Mouse (Mus musculus): ENCODE results near the gene Tomm40. TPM values are rescaled to one million over a fixed set of nuclear protein-coding genes. Genes with fewer than 3 reads are reported as not detected.

The Tomm40 gene
- polyA plus RNA-seq, 1 experiment = 112 TPM

- no peak for TF ChIP-seq USF1 (IDR thresholded peaks at IDR 0.05; ENCODE audit: low read depth)
- TF ChIP-seq MYOD1 (IDR thresholded peaks at IDR 0.05; ENCODE audit: control insufficient read depth in 1 of 3, insufficient read length in 2 of 3, low read depth in 2 of 3) = no peak
- no peak for TF ChIP-seq TCF3 (IDR thresholded peaks at IDR 0.05; ENCODE audit: insufficient read length, low read depth)
- TF ChIP-seq MAX (IDR thresholded peaks at IDR 0.05; ENCODE audit: low read depth) = no peak
- TF ChIP-seq POLR2A (IDR thresholded peaks at IDR 0.05; ENCODE audit: insufficient read length, low read depth) = no peak
- TF ChIP-seq MYOG (IDR thresholded peaks at IDR 0.05; ENCODE audit: control insufficient read depth in 1 of 3, insufficient read depth in 1 of 3, insufficient read length in 2 of 3, low read depth in 2 of 3) = no peak
- no peak for TF ChIP-seq POLR2AphosphoS2 (IDR thresholded peaks at IDR 0.05; ENCODE audit: insufficient read length, low read depth)
- no peak for TF ChIP-seq TCF12 (IDR thresholded peaks at IDR 0.05; ENCODE audit: insufficient read depth, poor library complexity, severe bottlenecking)
- TF ChIP-seq SRF (IDR thresholded peaks at IDR 0.05; ENCODE audit: control insufficient read depth, insufficient read length, low read depth) = no peak
- no peak for TF ChIP-seq CEBPB (IDR thresholded peaks at IDR 0.05; ENCODE audit: insufficient read depth, poor library complexity, severe bottlenecking)
- no peak for TF ChIP-seq E2F4 (IDR thresholded peaks at IDR 0.05; ENCODE audit: insufficient read depth)
- no peak for TF ChIP-seq REST (IDR thresholded peaks at IDR 0.05; ENCODE audit: insufficient read depth, insufficient read length)
- Histone ChIP-seq H3K27me3 (ENCODE audit: control insufficient read depth, insufficient read depth, insufficient read length) (peaks cover 16% of the 10 kb centered on the region), H3K36me3 (ENCODE audit: control insufficient read depth, insufficient read depth) (no peaks in the 10 kb centered on the region), H3K4me2 (ENCODE audit: low read depth) (no peak overlapping the region), H3ac (ENCODE audit: control insufficient read depth, insufficient read length) (no peak overlapping the region), H3K79me2 (ENCODE audit: control insufficient read depth, insufficient read depth) (no peaks in the 10 kb centered on the region), H3K4me3 (no peak overlapping the region)
Measured at GRCm38 (mm10) chr7:19673083-19673699, 42.0 kb downstream of the Tomm40 start.

- peak overlapping the region; percentile 12 for H3K4me2 ChIP-seq (ENCODE audit: low read depth)
- H3K36me3 ChIP-seq (ENCODE audit: control insufficient read depth, insufficient read depth) = no peaks in the 10 kb centered on the region
- H3K27me3 ChIP-seq (ENCODE audit: control insufficient read depth, insufficient read depth, insufficient read length) = peaks cover 5% of the 10 kb centered on the region
- TF ChIP-seq POLR2A (IDR thresholded peaks at IDR 0.05; ENCODE audit: insufficient read length, low read depth) (no peak), E2F4 (IDR thresholded peaks at IDR 0.05; ENCODE audit: insufficient read depth) (no peak), POLR2AphosphoS2 (IDR thresholded peaks at IDR 0.05; ENCODE audit: insufficient read length, low read depth) (no peak), MYOD1 (IDR thresholded peaks at IDR 0.05; ENCODE audit: control insufficient read depth in 1 of 3, insufficient read length in 2 of 3, low read depth in 2 of 3) (no peak), CEBPB (IDR thresholded peaks at IDR 0.05; ENCODE audit: insufficient read depth, poor library complexity, severe bottlenecking) (no peak), MAX (IDR thresholded peaks at IDR 0.05; ENCODE audit: low read depth) (no peak), SRF (IDR thresholded peaks at IDR 0.05; ENCODE audit: control insufficient read depth, insufficient read length, low read depth) (no peak), USF1 (IDR thresholded peaks at IDR 0.05; ENCODE audit: low read depth) (no peak), TCF12 (IDR thresholded peaks at IDR 0.05; ENCODE audit: insufficient read depth, poor library complexity, severe bottlenecking) (no peak), MYOG (IDR thresholded peaks at IDR 0.05; ENCODE audit: control insufficient read depth in 1 of 3, insufficient read depth in 1 of 3, insufficient read length in 2 of 3, low read depth in 2 of 3) (no peak), TCF3 (IDR thresholded peaks at IDR 0.05; ENCODE audit: insufficient read length, low read depth) (no peak)
- no peak overlapping the region for H3ac ChIP-seq (ENCODE audit: control insufficient read depth, insufficient read length)
- no peaks in the 10 kb centered on the region for H3K79me2 ChIP-seq (ENCODE audit: control insufficient read depth, insufficient read depth)
- no peak overlapping the region for H3K4me3 ChIP-seq
Measured at GRCm38 (mm10) chr7:19671511-19671910, 43.7 kb downstream of the Tomm40 start.

GRCm38 (mm10) chr7:19668947-19669721 is 46.1 kb downstream of the Tomm40 start:
- no peaks in the 10 kb centered on the region for H3K36me3 ChIP-seq (ENCODE audit: control insufficient read depth, insufficient read depth)
- no peak overlapping the region for H3ac ChIP-seq (ENCODE audit: control insufficient read depth, insufficient read length)
- no peak overlapping the region for H3K4me3 ChIP-seq
- H3K4me2 ChIP-seq (ENCODE audit: low read depth) = peak overlapping the region; percentile 79
- TF ChIP-seq E2F4 (IDR thresholded peaks at IDR 0.05; ENCODE audit: insufficient read depth) (no peak), MAX (IDR thresholded peaks at IDR 0.05; ENCODE audit: low read depth) (no peak), USF1 (IDR thresholded peaks at IDR 0.05; ENCODE audit: low read depth) (no peak), TCF12 (IDR thresholded peaks at IDR 0.05; ENCODE audit: insufficient read depth, poor library complexity, severe bottlenecking) (no peak), REST (IDR thresholded peaks at IDR 0.05; ENCODE audit: insufficient read depth, insufficient read length) (no peak), CEBPB (IDR thresholded peaks at IDR 0.05; ENCODE audit: insufficient read depth, poor library complexity, severe bottlenecking) (no peak), MYOD1 (IDR thresholded peaks at IDR 0.05; ENCODE audit: control insufficient read depth in 1 of 3, insufficient read length in 2 of 3, low read depth in 2 of 3) (no peak), SRF (IDR thresholded peaks at IDR 0.05; ENCODE audit: control insufficient read depth, insufficient read length, low read depth) (no peak), POLR2A (IDR thresholded peaks at IDR 0.05; ENCODE audit: insufficient read length, low read depth) (no peak)
- peaks cover 5% of the 10 kb centered on the region for H3K27me3 ChIP-seq (ENCODE audit: control insufficient read depth, insufficient read depth, insufficient read length)
- H3K79me2 ChIP-seq (ENCODE audit: control insufficient read depth, insufficient read depth) = peaks cover 4% of the 10 kb centered on the region

GRCm38 (mm10) chr7:19667434-19667833 is 47.8 kb downstream of the Tomm40 start:
- TF ChIP-seq E2F4 (IDR thresholded peaks at IDR 0.05; ENCODE audit: insufficient read depth) (no peak), SRF (IDR thresholded peaks at IDR 0.05; ENCODE audit: control insufficient read depth, insufficient read length, low read depth) (no peak), REST (IDR thresholded peaks at IDR 0.05; ENCODE audit: insufficient read depth, insufficient read length) (no peak), POLR2A (IDR thresholded peaks at IDR 0.05; ENCODE audit: insufficient read length, low read depth) (no peak), MYOG (IDR thresholded peaks at IDR 0.05; ENCODE audit: control insufficient read depth in 1 of 3, insufficient read depth in 1 of 3, insufficient read length in 2 of 3, low read depth in 2 of 3) (no peak), TCF3 (IDR thresholded peaks at IDR 0.05; ENCODE audit: insufficient read length, low read depth) (no peak), MAX (IDR thresholded peaks at IDR 0.05; ENCODE audit: low read depth) (no peak), TCF12 (IDR thresholded peaks at IDR 0.05; ENCODE audit: insufficient read depth, poor library complexity, severe bottlenecking) (no peak), CEBPB (IDR thresholded peaks at IDR 0.05; ENCODE audit: insufficient read depth, poor library complexity, severe bottlenecking) (no peak), USF1 (IDR thresholded peaks at IDR 0.05; ENCODE audit: low read depth) (no peak), MYOD1 (IDR thresholded peaks at IDR 0.05; ENCODE audit: control insufficient read depth in 1 of 3, insufficient read length in 2 of 3, low read depth in 2 of 3) (no peak), POLR2AphosphoS2 (IDR thresholded peaks at IDR 0.05; ENCODE audit: insufficient read length, low read depth) (no peak)
- H3K79me2 ChIP-seq (ENCODE audit: control insufficient read depth, insufficient read depth) = peaks cover 21% of the 10 kb centered on the region
- no peak overlapping the region for H3ac ChIP-seq (ENCODE audit: control insufficient read depth, insufficient read length)
- no peak overlapping the region for H3K4me3 ChIP-seq
- no peaks in the 10 kb centered on the region for H3K36me3 ChIP-seq (ENCODE audit: control insufficient read depth, insufficient read depth)
- H3K4me2 ChIP-seq (ENCODE audit: low read depth) = no peak overlapping the region
- H3K27me3 ChIP-seq (ENCODE audit: control insufficient read depth, insufficient read depth, insufficient read length) = no peaks in the 10 kb centered on the region

Data from myocyte (in vitro differentiated cells).